Mouse (Mus musculus) CH12.LX (cell line): Measurements from ENCODE around the gene Artn.

Source experiments
- CTCF ChIP-seq, 2 experiments: IDR thresholded peaks in 1 of 2; conservative IDR thresholded peaks in 1 of 2; 2 replicates each; pipeline ENCODE4 v1.5.1; 2011 to 2012; ENCODE audit warnings: low read depth in 2 of 2, low read length in 2 of 2, improper control_type of control experiment in 1 of 2, inconsistent platforms in 1 of 2, mild to moderate bottlenecking in 1 of 2, moderate library complexity in 1 of 2
- EP300 ChIP-seq: IDR thresholded peaks from 2 replicates; pipeline ENCODE4 v1.6.1; 2011; ENCODE audit warnings: low read length, improper control_type of control experiment
- ETS1 ChIP-seq: conservative IDR thresholded peaks from 2 replicates; pipeline ENCODE4 v1.6.1; 2012; ENCODE audit warnings: low read depth, mild to moderate bottlenecking, inconsistent platforms, low read length, improper control_type of control experiment, moderate library complexity
- JUN ChIP-seq: IDR thresholded peaks from 2 replicates; pipeline ENCODE4 v1.6.1; 2011; ENCODE audit warnings: low read depth, mild to moderate bottlenecking, low read length, improper control_type of control experiment, moderate library complexity; ENCODE audit not compliant: insufficient read depth
- JUND ChIP-seq: conservative IDR thresholded peaks from 2 replicates; pipeline ENCODE4 v1.6.1; 2011; ENCODE audit warnings: low read depth, low read length, improper control_type of control experiment
- MAX ChIP-seq: IDR thresholded peaks from 2 replicates; pipeline ENCODE4 v1.6.1; 2011; ENCODE audit warnings: low read length, improper control_type of control experiment
- MAZ ChIP-seq: IDR thresholded peaks from 2 replicates; pipeline ENCODE4 v1.6.1; 2012; ENCODE audit warnings: low read depth, mild to moderate bottlenecking, inconsistent platforms, low read length, improper control_type of control experiment, moderate library complexity
- MEF2A ChIP-seq: IDR thresholded peaks from 2 replicates; pipeline ENCODE4 v1.6.1; 2014; ENCODE audit warnings: low read depth, mild to moderate bottlenecking, inconsistent platforms, low read length, improper control_type of control experiment, borderline replicate concordance
- POLR2A ChIP-seq: IDR thresholded peaks from 2 replicates; pipeline ENCODE4 v1.6.1; 2011; ENCODE audit warnings: low read depth, mild to moderate bottlenecking, improper control_type of control experiment, low read length
- USF1 ChIP-seq: IDR thresholded peaks from 2 replicates; pipeline ENCODE4 v1.6.1; 2014; ENCODE audit warnings: low read depth, mild to moderate bottlenecking, inconsistent platforms, low read length, improper control_type of control experiment

- TF ChIP-seq JUN (no peak), MAX (no peak), CTCF (conservative IDR thresholded peaks at IDR 0.05 in 1 of 2, IDR thresholded peaks at IDR 0.05 in 1 of 2; ENCODE audit: low read depth in 2 of 2, low read length in 2 of 2) (no peak), ETS1 (no peak), POLR2A (no peak), EP300 (no peak), USF1 (no peak), MEF2A (no peak), JUND (no peak), MAZ (no peak)
These were observed 31.5 kb downstream of the Artn start for GRCm38 (mm10) chr4:117898111-117898510.
